Mouse (Mus musculus): Measurements from ENCODE around the gene F8a.
"Not testable (repeated sequence)": the region's sequence is repeated elsewhere in the genome, so short reads cannot be mapped to it uniquely, and the experiment has no call there.

F8a gene

DNA sequence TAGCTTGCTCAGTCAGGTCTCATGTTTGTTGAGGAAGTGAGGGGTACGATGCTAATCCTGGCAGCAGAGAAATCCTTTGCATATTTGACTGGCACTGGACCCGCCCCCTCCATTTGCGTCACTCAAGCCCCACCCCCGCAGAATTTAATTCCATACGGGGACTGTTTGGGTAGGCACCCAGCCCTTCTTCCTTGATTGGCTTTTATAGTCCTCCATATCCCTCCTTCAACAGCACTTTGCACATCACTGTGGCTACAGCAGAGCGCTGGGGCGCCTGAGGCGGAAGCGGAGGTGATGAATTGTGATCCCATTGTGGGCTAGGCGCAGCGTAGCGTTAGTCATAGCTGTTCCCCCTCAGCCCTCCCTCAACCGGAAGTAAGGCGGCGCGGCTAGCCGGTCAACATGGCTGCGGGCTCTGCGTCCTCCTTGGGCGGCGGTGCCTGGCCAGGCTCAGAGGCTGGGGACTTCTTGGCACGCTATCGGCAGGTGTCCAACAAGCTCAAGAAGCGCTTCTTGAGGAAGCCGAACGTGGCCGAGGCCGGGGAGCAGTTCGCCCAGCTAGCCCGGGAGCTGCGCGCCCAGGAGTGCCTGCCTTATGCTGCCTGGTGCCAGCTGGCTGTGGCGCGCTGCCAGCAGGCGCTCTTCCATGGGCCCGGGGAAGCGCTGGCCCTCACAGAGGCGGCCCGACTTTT is at the start of gene F8a:
Gene F8a (plus strand): TSS at position 378 of the 692 bp plus-strand sequence.
- DNase-seq (ENCODE audit: low spot score): peak; percentile 52

DNA sequence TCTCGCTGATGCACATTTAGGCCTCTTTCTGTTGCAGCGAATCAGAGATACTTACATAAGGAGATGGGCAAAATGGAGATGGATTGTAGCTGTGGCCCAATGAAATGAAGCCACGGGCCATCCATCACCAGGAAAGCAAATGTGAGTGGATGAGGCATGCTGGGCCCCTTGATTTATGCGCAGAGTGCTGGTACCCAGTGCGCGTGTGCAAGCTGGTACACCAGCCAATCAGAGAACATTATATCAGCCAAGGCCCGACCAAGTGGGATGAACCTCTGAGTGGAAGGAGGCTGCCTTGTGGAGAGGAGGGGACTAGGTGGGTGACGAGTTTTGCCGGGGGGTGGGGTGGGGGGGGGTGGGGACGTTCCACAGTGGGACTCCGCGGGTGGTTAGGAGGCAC is 36.2 kb upstream of the F8a start, which contains the start of gene Xlr3b:
Gene Xlr3b (plus strand): TSS at position 274 of the 400 bp plus-strand sequence.
- DNase-seq (ENCODE audit: low spot score): not testable (repeated sequence)

DNA sequence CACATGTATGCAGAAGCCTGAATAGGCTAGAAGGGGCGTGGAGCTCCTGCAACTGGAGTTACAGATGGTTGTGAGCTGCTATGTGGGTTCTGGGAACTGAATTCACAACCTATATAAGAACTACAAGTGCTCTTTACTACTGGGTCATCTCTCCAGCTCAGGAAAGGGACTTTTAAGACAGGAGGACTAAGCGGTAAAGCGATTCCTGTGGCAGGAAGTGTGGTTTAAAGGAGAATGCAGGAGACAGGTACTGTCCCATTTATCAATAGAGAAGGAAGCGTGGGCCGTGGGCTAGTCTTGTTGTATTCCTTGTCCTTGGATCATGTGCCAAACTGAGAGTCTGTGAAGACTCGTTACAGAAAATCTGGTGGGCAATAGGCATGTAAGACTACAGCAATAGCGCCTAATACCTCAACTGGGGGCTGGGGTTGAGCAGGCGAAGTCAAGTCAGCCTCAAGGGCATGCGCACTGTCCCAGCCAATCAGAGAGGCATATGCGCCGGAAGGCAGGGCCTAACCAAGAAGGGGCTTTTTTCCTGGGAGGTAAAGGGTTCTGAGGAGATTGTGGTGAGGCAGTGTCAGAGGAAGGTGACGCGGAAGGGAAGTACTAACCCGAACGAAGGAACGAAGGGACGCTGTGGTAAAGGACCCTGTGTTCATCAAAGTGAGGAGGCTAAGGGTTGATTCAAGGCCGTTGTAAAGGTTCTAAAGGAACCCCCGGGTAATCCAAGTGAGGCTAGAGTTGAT is 14.1 kb upstream of the F8a start, which contains the start of gene Xlr4b:
Gene Xlr4b (plus strand): TSS at position 515 of the 746 bp plus-strand sequence.
- DNase-seq (ENCODE audit: low spot score): not testable (repeated sequence)

DNA sequence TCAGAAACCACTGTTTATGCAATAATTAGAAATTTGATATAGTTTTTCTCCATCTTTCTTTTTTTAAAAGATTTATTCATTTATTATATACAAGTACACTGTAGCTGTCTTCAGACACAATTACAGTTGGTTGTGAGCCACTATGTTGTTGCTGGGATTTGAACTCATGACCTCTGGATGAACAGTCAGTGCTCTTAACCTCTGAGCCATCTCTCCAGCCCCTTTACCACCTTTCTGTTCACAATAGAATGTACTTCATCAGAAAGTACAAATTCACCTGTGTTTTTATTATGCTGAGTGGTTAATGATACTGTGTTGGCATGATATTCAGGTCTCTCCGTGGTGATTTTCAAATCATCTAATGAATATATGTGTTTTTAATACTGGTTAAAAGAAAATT is 2.7 kb upstream of the F8a start:
- no peak for DNase-seq (ENCODE audit: low spot score)

DNA sequence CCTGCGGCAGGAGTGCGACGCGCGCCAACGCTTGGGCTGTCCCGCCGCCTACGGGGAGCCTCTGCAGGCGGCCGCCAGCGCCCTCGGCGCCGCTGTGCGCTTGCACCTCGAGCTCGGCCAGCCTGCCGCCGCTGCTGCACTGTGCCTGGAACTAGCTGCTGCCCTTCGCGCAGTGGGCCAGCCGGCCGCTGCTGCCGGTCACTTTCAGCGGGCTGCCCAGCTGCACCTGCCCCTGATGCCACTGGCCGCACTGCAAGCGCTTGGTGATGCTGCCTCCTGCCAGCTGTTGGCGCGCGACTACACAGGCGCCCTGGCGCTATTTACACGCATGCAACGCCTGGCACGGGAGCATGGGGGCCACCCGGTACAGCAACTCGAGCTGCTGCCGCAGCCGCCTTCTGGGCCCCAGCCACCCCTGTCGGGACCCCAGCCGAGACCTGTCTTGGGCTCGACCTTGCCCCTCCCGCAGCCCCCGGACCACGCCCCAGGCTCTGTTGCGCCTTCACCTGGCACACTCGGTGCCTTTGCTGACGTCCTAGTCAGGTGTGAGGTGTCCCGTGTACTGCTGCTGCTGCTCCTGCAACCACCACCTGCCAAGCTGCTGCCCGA is 619 bp downstream of the F8a start:
- DNase-seq (ENCODE audit: low spot score): peak; percentile 24

DNA sequence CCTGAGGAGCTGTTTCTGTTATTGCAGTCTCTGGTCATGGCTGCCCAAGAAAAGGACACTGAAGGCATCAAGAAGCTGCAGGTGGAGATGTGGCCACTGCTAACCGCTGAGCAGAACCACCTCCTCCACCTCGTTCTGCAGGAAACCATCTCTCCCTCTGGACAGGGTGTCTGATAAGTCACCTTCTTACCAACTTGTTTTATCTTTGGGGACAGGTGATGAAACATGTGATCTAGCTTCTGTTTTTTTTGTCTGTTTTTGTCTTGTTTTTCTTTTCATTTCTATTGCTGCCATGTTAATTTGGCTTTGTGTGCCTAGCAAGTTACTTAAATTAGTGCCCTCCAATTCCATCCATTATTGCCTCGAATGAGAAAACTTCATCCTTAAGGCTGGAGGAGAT is 1.2 kb downstream of the F8a start:
- DNase-seq (ENCODE audit: low spot score): no peak

DNA sequence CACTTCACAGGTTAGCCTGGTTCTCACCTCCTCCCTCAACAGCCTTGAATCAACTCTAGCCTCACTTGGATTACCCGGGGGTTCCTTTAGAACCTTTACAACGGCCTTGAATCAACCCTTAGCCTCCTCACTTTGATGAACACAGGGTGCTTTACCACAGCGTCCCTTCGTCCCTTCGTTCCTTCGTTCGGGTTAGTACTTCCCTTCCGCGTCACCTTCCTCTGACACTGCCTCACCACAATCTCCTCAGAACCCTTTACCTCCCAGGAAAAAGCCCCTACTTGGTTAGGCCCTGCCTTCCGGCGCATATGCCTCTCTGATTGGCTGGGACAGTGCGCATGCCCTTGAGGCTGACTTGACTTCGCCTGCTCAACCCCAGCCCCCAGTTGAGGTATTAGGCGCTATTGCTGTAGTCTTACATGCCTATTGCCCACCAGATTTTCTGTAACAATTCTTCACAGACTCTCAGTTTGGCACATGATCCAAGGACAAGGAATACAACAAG is 14.8 kb downstream of the F8a start, which contains the start of gene Xlr4c:
Gene Xlr4c (minus strand): TSS at position 310 of the 505 bp plus-strand sequence.
- DNase-seq (ENCODE audit: low spot score): not testable (repeated sequence)

DNA sequence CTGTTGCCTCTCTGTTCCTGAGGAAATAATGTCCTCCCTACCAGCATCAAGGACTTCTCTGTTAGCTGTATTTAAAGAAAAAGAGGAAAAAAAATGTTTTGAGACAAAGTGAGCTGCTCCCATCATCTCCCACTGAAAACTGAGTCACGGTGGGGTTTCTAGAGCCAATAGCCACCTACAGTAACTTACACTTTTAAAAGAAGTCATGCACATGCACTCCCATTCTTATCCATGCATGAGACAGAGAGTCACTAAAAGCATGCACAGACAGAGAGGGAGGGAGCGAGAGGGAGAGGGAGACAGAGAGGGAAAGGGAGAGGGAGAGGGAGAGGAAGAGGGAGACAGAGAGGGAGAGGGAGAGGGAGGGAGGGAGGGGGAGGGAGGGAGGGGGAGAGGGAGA is 34.3 kb downstream of the F8a start:
- not testable (repeated sequence) for DNase-seq (ENCODE audit: low spot score)

DNA sequence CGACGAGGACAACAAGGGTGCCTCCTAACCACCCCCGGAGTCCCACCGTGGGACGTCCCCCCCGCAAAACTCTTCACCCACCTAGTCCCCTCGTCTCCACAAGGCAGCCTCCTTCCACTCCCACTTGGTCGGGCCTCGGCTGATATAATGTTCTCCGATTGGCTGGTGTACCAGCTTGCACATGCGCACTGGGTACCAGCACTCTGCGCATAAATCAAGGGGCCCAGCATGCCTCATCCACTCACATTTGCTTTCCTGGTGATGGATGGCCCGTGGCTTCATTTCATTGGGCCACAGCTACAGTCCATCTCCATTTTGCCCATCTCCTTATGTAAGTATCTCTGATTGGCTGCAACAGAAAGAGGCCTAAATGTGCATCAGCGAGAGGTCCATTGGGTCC is 37.2 kb downstream of the F8a start, which contains the start of gene Xlr3c:
Gene Xlr3c (minus strand): TSS at position 121 of the 400 bp plus-strand sequence.
- DNase-seq (ENCODE audit: low spot score): not testable (repeated sequence)
